Comparison of ENCODE assay signal across 22 mouse cellular contexts in the genomic region with DNA sequence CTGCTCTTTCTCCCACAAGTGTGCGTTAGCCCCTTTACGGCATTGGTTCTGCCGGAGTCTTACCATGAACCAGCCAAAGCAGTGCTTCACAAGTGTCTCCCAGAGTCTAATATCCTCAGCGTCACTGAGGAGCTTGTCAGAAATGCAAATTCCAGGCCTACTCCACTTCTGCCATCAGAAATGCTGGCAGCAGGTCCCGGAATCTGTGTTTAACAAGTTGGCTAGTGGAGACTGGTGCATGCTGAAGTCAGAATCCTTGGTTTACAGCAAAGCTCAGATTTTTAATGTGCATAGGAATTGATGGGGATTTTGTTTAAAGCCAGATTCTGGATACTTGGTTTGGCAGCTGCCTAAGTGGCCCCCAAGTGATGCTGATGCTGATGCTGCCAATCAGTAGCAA.
DNase-seq lines count a peak whose midpoint lies in the region; ATAC-seq and TF ChIP-seq lines count a peak whose summit lies in the region.
"Had no signal": no experiment of that assay in that cellular context is flagged by ENCODE, and none has a peak within 500 bp of the region (broad histone marks: within the 10 kb centered on the region; RNA-seq: fewer than 3 reads in every experiment).

No protein-coding gene starts in this region.

- H3K27me3 ChIP-seq in limb, embryonic 12.5 days: no peaks in the 10 kb centered on the region
- H3K27me3 ChIP-seq in limb, embryonic 10.5 days (ENCODE audit: low read depth, poor library complexity, severe bottlenecking): no peaks in the 10 kb centered on the region
- H3K27me3 ChIP-seq: limb, embryonic 13.5 days; liver, embryonic 13.5 days; neural tube, embryonic 12.5 days had no signal

- no peak overlapping the region for H3K4me3 ChIP-seq in limb, embryonic 12.5 days (replicated peaks)
- no peak overlapping the region for H3K4me3 ChIP-seq in limb, embryonic 10.5 days
- H3K4me3 ChIP-seq: erythroblast, embryonic 14.5 days; hindbrain, embryonic 10.5 days; limb, embryonic 13.5 days; liver, embryonic 13.5 days; neural tube, embryonic 12.5 days had no signal

- DNase-seq in frontal cortex, postnatal 14 days (ENCODE audit: low spot score in 2 of 2): no peak
- DNase-seq in limb, embryonic 10.5 days (ENCODE audit: low spot score): no peak
- DNase-seq in brain, embryonic 14.5 days (ENCODE audit: low read depth): peak; percentile 63
- peak; percentile 39 to 43 for DNase-seq in layer of hippocampus, adult 8-10 months (ENCODE audit: low spot score in 2 of 2)
- DNase-seq in thymus, postnatal 10 days (ENCODE audit: low spot score in 2 of 2): no peak
- DNase-seq in embryo, embryonic 9.5 days (ENCODE audit: extremely low spot score): no peak
- DNase-seq: adrenal gland, postnatal 25 days; cerebellum, adult 2 months; gastrocnemius, postnatal 36 days; kidney, adult 9 months; kidney, postnatal 4 days; liver, embryonic 13.5 days; lung, embryonic 14.5 days; lung, postnatal 36 days; right cerebral cortex, postnatal 25 days had no signal

- H3K9me3 ChIP-seq in limb, embryonic 12.5 days: no peaks in the 10 kb centered on the region
- H3K9me3 ChIP-seq in limb, embryonic 10.5 days (replicated peaks): no peaks in the 10 kb centered on the region
- H3K9me3 ChIP-seq: G1E; hindbrain, embryonic 10.5 days; limb, embryonic 13.5 days; liver, embryonic 13.5 days; neural tube, embryonic 12.5 days had no signal

- H3K4me2 ChIP-seq in limb, embryonic 12.5 days: no peak overlapping the region
- H3K4me2 ChIP-seq: limb, embryonic 13.5 days; liver, embryonic 13.5 days; lung, embryonic 14.5 days; neural tube, embryonic 12.5 days had no signal

- TF ChIP-seq POLR2A in brain, embryonic 14.5 days (IDR thresholded peaks at IDR 0.05; ENCODE audit: borderline replicate concordance, extremely low read depth, insufficient read depth, insufficient read length, poor library complexity, severe bottlenecking): no peak

- peak; percentile 79 for ATAC-seq in frontal cortex, adult (ENCODE audit: low TSS enrichment)
- ATAC-seq in limb, embryonic 12.5 days (ENCODE audit: insufficient number of reproducible peaks, insufficient read depth, low FRiP score, low TSS enrichment, low read depth): no peak

- H3K36me3 ChIP-seq in limb, embryonic 12.5 days: no peaks in the 10 kb centered on the region
- no peaks in the 10 kb centered on the region for H3K36me3 ChIP-seq in limb, embryonic 10.5 days
- H3K36me3 ChIP-seq: G1E; hindbrain, embryonic 10.5 days; limb, embryonic 13.5 days; liver, embryonic 13.5 days; neural tube, embryonic 12.5 days had no signal

- H3K4me1 ChIP-seq in limb, embryonic 12.5 days (replicated peaks): peaks cover 32% of the 10 kb centered on the region
- H3K4me1 ChIP-seq in limb, embryonic 10.5 days: peaks cover 28% of the 10 kb centered on the region

- TF ChIP-seq CTCF in brain, embryonic 14.5 days (IDR thresholded peaks at IDR 0.05; ENCODE audit: borderline replicate concordance, extremely low read depth, insufficient read depth, insufficient read length): no peak

- no peak overlapping the region for H3K9ac ChIP-seq in limb, embryonic 12.5 days (replicated peaks)
- H3K9ac ChIP-seq: limb, embryonic 13.5 days; liver, embryonic 13.5 days; lung, embryonic 14.5 days; neural tube, embryonic 12.5 days had no signal

- 63% methylated on average over 5 of the region's 5 CpGs for WGBS in limb, embryonic 12.5 days
- 78% methylated on average over 5 of the region's 5 CpGs for WGBS in limb, embryonic 10.5 days

- peak overlapping the region; percentile 25; the same call in 1 of the 2 replicates for H3K27ac ChIP-seq in limb, embryonic 12.5 days
- no peak overlapping the region; the same call in 1 of the 2 replicates for H3K27ac ChIP-seq in limb, embryonic 10.5 days
- H3K27ac ChIP-seq: hindbrain, embryonic 10.5 days; limb, embryonic 13.5 days; liver, embryonic 13.5 days; neural tube, embryonic 12.5 days had no signal

Comparison
In these comparisons a context has a peak if more than half of its experiments do, and no peak if none do; other contexts are left out.
1. DNase-seq: peak in brain, embryonic 14.5 days (single experiment) and layer of hippocampus, adult 8-10 months (2 of 2); none in frontal cortex, postnatal 14 days (0 of 2), limb, embryonic 10.5 days (single experiment), thymus, postnatal 10 days (0 of 2) and embryo, embryonic 9.5 days (single experiment).